Mouse (Mus musculus) ES-Bruce4 (cell line): ENCODE results near the gene Syt1. TPM values are rescaled to one million over a fixed set of nuclear protein-coding genes. Genes with fewer than 3 reads are reported as not detected.

Experiments used
- H3K27ac ChIP-seq: 2 replicates; pipeline ENCODE4 v1.5.1; 2012; ENCODE audit warnings: low read length, inconsistent platforms; ENCODE audit not compliant: insufficient read depth
- H3K27me3 ChIP-seq: 2 replicates; pipeline ENCODE4 v1.6.1; 2012; ENCODE audit warnings: mild to moderate bottlenecking, low read length, inconsistent platforms; ENCODE audit not compliant: control insufficient read depth, poor library complexity, insufficient read depth, severe bottlenecking
- H3K36me3 ChIP-seq: 2 replicates; pipeline ENCODE4 v1.6.1; 2012; ENCODE audit warnings: inconsistent platforms, mild to moderate bottlenecking, low read length, moderate library complexity; ENCODE audit not compliant: control insufficient read depth, poor library complexity, insufficient read depth, severe bottlenecking
- H3K4me1 ChIP-seq: one replicate; pipeline ENCODE4 v1.8.1; 2011; ENCODE audit warnings: low read length; ENCODE audit not compliant: control insufficient read depth, insufficient read depth
- H3K4me3 ChIP-seq: 2 replicates; pipeline ENCODE4 v1.5.1; 2011; ENCODE audit warnings: low read depth, mild to moderate bottlenecking, low read length
- H3K9ac ChIP-seq: 2 replicates; pipeline ENCODE4 v1.6.1; 2012; ENCODE audit warnings: low read depth, mild to moderate bottlenecking, inconsistent platforms; ENCODE audit not compliant: poor library complexity, severe bottlenecking
- H3K9me3 ChIP-seq: replicated peaks from 2 replicates; pipeline ENCODE4 v1.6.1; 2012; ENCODE audit warnings: mild to moderate bottlenecking, low read length, inconsistent platforms; ENCODE audit not compliant: control insufficient read depth, poor library complexity, insufficient read depth, severe bottlenecking
- CTCF ChIP-seq: IDR thresholded peaks from one replicate; pipeline ENCODE4 v1.8.1; 2011; ENCODE audit warnings: low read depth, low read length
- EP300 ChIP-seq: IDR thresholded peaks from 2 replicates; pipeline ENCODE4 v1.6.1; 2011; ENCODE audit warnings: low read depth, low read length; ENCODE audit not compliant: insufficient read depth
- POLR2A ChIP-seq: IDR thresholded peaks from one replicate; pipeline ENCODE4 v1.8.1; 2011; ENCODE audit warnings: low read length; ENCODE audit not compliant: insufficient read depth
- polyA plus RNA-seq: library from polyadenylated mRNA; stranded (reverse); fragments of >200 nt; gene quantifications from 2 replicates; pipeline ENCODE4 v1.2.4, GENCODE M21; 2011; ENCODE audit warnings: low read depth; ENCODE audit not compliant: missing spikeins, insufficient read depth, insufficient read length

The Syt1 gene
- polyA plus RNA-seq, 1 experiment = 0.72 TPM

- no peaks in the 10 kb centered on the region for H3K4me1 ChIP-seq
- no peaks in the 10 kb centered on the region; the same call in 1 of the 2 replicates for H3K27me3 ChIP-seq
- no peaks in the 10 kb centered on the region for H3K9me3 ChIP-seq
- H3K27ac ChIP-seq = no peak overlapping the region
- H3K36me3 ChIP-seq = no peaks in the 10 kb centered on the region
- TF ChIP-seq EP300 (no peak), POLR2A (no peak), CTCF (no peak)
- no peak overlapping the region for H3K9ac ChIP-seq
- H3K4me3 ChIP-seq = no peak overlapping the region
Measured at GRCm38 (mm10) chr10:108623002-108623401, 387.8 kb downstream of the Syt1 start.

DNA sequence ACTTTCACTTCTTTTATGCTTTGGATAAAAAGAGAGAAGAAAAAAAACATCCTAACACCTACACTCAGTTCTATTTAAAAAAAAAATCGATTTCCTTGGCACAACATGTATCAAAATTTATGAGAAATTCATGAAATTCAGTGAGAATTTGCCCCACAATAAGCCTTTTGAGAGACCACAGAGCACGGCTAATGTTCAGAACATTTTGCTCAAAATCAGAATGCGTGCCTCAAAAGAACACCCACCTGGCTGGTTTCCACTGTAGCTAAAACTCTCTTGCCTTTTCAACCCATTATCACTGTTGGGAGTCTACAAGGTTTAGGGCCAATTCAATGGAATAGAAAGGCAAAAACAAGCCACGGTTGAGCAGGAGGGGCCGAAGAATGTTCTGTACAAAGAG lies 390.9 kb downstream of the Syt1 start:
- Histone ChIP-seq H3K4me3 (no peak overlapping the region), H3K9me3 (no peaks in the 10 kb centered on the region), H3K27me3 (no peaks in the 10 kb centered on the region; the same call in 1 of the 2 replicates), H3K9ac (no peak overlapping the region), H3K36me3 (no peaks in the 10 kb centered on the region), H3K4me1 (no peaks in the 10 kb centered on the region), H3K27ac (no peak overlapping the region)
- TF ChIP-seq POLR2A = no peak
- TF ChIP-seq EP300 = no peak
- no peak for TF ChIP-seq CTCF

DNA sequence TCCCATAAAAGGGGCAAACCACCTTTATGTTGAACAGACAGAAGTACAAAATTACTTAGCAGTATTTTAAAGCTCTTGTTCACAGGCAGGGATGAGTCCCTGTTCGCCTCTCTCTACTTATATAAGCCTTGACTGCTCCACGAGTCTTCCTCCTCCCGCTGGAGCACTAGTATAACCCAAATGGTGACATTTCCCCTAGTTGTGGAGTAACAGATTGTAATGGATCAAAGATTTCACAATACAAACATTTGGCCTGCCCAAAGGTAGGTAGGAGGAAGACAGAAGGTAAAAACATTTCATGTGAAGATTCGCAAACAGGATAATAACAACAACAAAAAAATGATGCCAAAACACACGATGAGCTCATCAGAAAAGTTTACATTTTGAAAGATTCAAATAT lies 391.6 kb downstream of the Syt1 start:
- Histone ChIP-seq H3K4me1 (no peaks in the 10 kb centered on the region), H3K9ac (no peak overlapping the region), H3K27me3 (no peaks in the 10 kb centered on the region; the same call in 1 of the 2 replicates), H3K4me3 (no peak overlapping the region), H3K36me3 (no peaks in the 10 kb centered on the region), H3K9me3 (no peaks in the 10 kb centered on the region), H3K27ac (no peak overlapping the region)
- no peak for TF ChIP-seq POLR2A

GRCm38 (mm10) chr10:108610057-108610644 lies 400.6 kb downstream of the Syt1 start:
- H3K27me3 ChIP-seq = no peaks in the 10 kb centered on the region
- H3K27ac ChIP-seq = no peak overlapping the region
- H3K9me3 ChIP-seq = no peaks in the 10 kb centered on the region
- no peaks in the 10 kb centered on the region for H3K4me1 ChIP-seq
- no peak for TF ChIP-seq CTCF
- no peak for TF ChIP-seq EP300
- no peak for TF ChIP-seq POLR2A
- no peak overlapping the region for H3K4me3 ChIP-seq
- H3K36me3 ChIP-seq = no peaks in the 10 kb centered on the region
- H3K9ac ChIP-seq = no peak overlapping the region

DNA sequence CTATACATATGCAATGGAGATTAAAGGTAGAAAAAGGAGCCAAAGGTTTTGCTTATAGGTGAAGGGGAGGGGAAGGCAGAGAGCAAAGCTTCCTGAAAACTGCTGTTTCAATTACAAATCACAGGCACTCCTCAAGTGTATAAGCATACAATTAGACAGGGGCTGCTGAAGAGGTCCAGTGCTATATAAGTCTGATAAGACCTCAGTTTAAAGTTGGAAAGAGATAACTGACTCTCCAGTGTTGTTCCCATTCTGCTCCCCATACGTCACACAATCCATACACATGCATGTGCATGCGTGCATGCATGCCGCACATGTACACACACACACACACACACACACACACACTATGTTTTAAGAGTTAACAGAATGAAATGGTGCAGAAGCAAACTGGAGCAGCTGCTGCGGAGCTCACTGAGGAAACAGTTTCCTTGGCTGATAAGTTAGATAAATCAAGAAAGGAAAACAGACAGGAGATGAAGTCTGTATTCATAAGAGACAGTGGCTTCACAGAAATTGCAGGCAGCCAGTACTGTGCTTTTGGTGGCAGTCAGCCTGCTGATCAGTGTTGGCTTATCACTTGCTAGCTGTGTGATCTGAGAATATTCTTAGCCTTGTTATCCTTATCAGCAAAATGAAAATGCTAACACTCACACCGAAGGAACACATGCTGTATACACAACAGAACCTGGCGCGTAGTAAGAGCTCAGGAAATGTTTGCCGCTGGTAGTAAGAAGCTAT lies 408.9 kb downstream of the Syt1 start:
- H3K4me1 ChIP-seq = no peaks in the 10 kb centered on the region
- H3K9me3 ChIP-seq = no peaks in the 10 kb centered on the region
- H3K9ac ChIP-seq = no peak overlapping the region
- H3K27ac ChIP-seq = no peak overlapping the region
- H3K27me3 ChIP-seq = no peaks in the 10 kb centered on the region
- TF ChIP-seq CTCF = no peak
- TF ChIP-seq POLR2A = no peak
- no peak for TF ChIP-seq EP300
- H3K36me3 ChIP-seq = no peaks in the 10 kb centered on the region
- H3K4me3 ChIP-seq = no peak overlapping the region

GRCm38 (mm10) chr10:108600693-108601092 lies 410.1 kb downstream of the Syt1 start:
- H3K9me3 ChIP-seq = no peaks in the 10 kb centered on the region
- H3K36me3 ChIP-seq = no peaks in the 10 kb centered on the region
- TF ChIP-seq EP300 (no peak), POLR2A (no peak), CTCF (no peak)

More at GRCm38 (mm10) chr10:108600693-108601092, 410.1 kb downstream of the Syt1 start:
- Histone ChIP-seq H3K4me3 (no peak overlapping the region), H3K9ac (no peak overlapping the region), H3K4me1 (no peaks in the 10 kb centered on the region), H3K27me3 (no peaks in the 10 kb centered on the region), H3K27ac (no peak overlapping the region)
